Comparison of ENCODE assay signal across 7 mouse cellular contexts in genomic region chr2:180569028-180569643, GRCm38 (mm10). TPM values are rescaled to one million over a fixed set of nuclear protein-coding genes. Genes with fewer than 3 reads are reported as not detected.
DNase-seq lines count a peak whose midpoint lies in the region; ATAC-seq and TF ChIP-seq lines count a peak whose summit lies in the region.

No protein-coding gene starts in this region.

- H3K9ac ChIP-seq in midbrain, embryonic 14.5 days (replicated peaks; ENCODE audit: low read length): no peak overlapping the region
- no peak overlapping the region for H3K9ac ChIP-seq in midbrain, embryonic 11.5 days (ENCODE audit: low read length)
- H3K9ac ChIP-seq in forebrain, embryonic 15.5 days (replicated peaks): no peak overlapping the region
- no peak overlapping the region for H3K9ac ChIP-seq in heart, postnatal 0 days (replicated peaks; ENCODE audit: low read depth, low read length)
- peak overlapping the region; percentile 9; the same call in 1 of the 2 replicates for H3K9ac ChIP-seq in liver, postnatal 0 days (replicated peaks)

- TF ChIP-seq CTCF in heart, postnatal 0 days (IDR thresholded peaks at IDR 0.05; ENCODE audit: low read depth): no peak
- no peak for TF ChIP-seq CTCF in liver, postnatal 0 days (IDR thresholded peaks at IDR 0.05; ENCODE audit: low read depth)

- H3K27ac ChIP-seq in midbrain, embryonic 14.5 days (replicated peaks; ENCODE audit: low read depth, low read length): no peak overlapping the region
- H3K27ac ChIP-seq in midbrain, embryonic 11.5 days (ENCODE audit: low read depth, low read length): no peak overlapping the region
- H3K27ac ChIP-seq in forebrain, embryonic 15.5 days (replicated peaks): no peak overlapping the region
- H3K27ac ChIP-seq in heart, postnatal 0 days (ENCODE audit: low read depth): no peak overlapping the region
- H3K27ac ChIP-seq in liver, postnatal 0 days (ENCODE audit: low read depth): no peak overlapping the region

- WGBS in midbrain, embryonic 14.5 days: 50% methylated on average over 3 of the region's 3 CpGs
- WGBS in midbrain, embryonic 11.5 days: 64% methylated on average over 3 of the region's 3 CpGs
- WGBS in forebrain, embryonic 15.5 days: 19% methylated on average over 3 of the region's 3 CpGs
- WGBS in heart, postnatal 0 days: 9% methylated on average over 3 of the region's 3 CpGs
- 34% methylated on average over 3 of the region's 3 CpGs for WGBS in liver, postnatal 0 days (ENCODE audit: insufficient replicate concordance)

- ATAC-seq in midbrain, embryonic 14.5 days (ENCODE audit: low FRiP score, low TSS enrichment): no peak
- no peak for ATAC-seq in midbrain, embryonic 11.5 days (ENCODE audit: low FRiP score)
- peak; percentile 69 for ATAC-seq in forebrain, embryonic 15.5 days (replicated peaks)
- peak; percentile 58; the same call in 1 of the 2 replicates for ATAC-seq in heart, postnatal 0 days (ENCODE audit: insufficient read depth, low read depth)
- no peak for ATAC-seq in liver, postnatal 0 days

- no peaks in the 10 kb centered on the region for H3K27me3 ChIP-seq in midbrain, embryonic 14.5 days (ENCODE audit: control insufficient read depth, insufficient read depth, low read length)
- no peaks in the 10 kb centered on the region for H3K27me3 ChIP-seq in midbrain, embryonic 11.5 days (ENCODE audit: control insufficient read depth, insufficient read depth, low read length)
- H3K27me3 ChIP-seq in forebrain, embryonic 15.5 days: no peaks in the 10 kb centered on the region
- H3K27me3 ChIP-seq in heart, postnatal 0 days (ENCODE audit: control insufficient read depth, insufficient read depth, low read length): no peaks in the 10 kb centered on the region
- H3K27me3 ChIP-seq in liver, postnatal 0 days (ENCODE audit: insufficient read depth, low read length): 0 out of 2 replicates have a peak, but pooled peaks cover 6% of the 10 kb centered on the region

- H3K9me3 ChIP-seq in midbrain, embryonic 14.5 days (ENCODE audit: control insufficient read depth, low read length): no peaks in the 10 kb centered on the region
- H3K9me3 ChIP-seq in midbrain, embryonic 11.5 days (ENCODE audit: control insufficient read depth, low read length): no peaks in the 10 kb centered on the region
- H3K9me3 ChIP-seq in forebrain, embryonic 15.5 days: no peaks in the 10 kb centered on the region
- H3K9me3 ChIP-seq in heart, postnatal 0 days (replicated peaks; ENCODE audit: control insufficient read depth, low read length): no peaks in the 10 kb centered on the region
- H3K9me3 ChIP-seq in liver, postnatal 0 days (ENCODE audit: low read length): no peaks in the 10 kb centered on the region

- H3K4me3 ChIP-seq in midbrain, embryonic 14.5 days (replicated peaks; ENCODE audit: low read depth, low read length): no peak overlapping the region
- H3K4me3 ChIP-seq in midbrain, embryonic 11.5 days (ENCODE audit: low read depth, low read length): no peak overlapping the region
- H3K4me3 ChIP-seq in forebrain, embryonic 15.5 days: no peak overlapping the region
- H3K4me3 ChIP-seq in heart, postnatal 0 days (ENCODE audit: low read depth, low read length): no peak overlapping the region
- H3K4me3 ChIP-seq in liver, postnatal 0 days (ENCODE audit: low read depth, low read length): no peak overlapping the region

- H3K4me1 ChIP-seq in midbrain, embryonic 14.5 days (ENCODE audit: control insufficient read depth, insufficient read depth, low read length): peaks cover 5% of the 10 kb centered on the region; the same call in 1 of the 2 replicates
- H3K4me1 ChIP-seq in midbrain, embryonic 11.5 days (ENCODE audit: control insufficient read depth, insufficient read depth, low read length): no peaks in the 10 kb centered on the region
- peaks cover 11% of the 10 kb centered on the region for H3K4me1 ChIP-seq in forebrain, embryonic 15.5 days
- 0 out of 2 replicates have a peak, but pooled peaks cover 5% of the 10 kb centered on the region for H3K4me1 ChIP-seq in heart, postnatal 0 days (ENCODE audit: control insufficient read depth, insufficient read depth)
- no peaks in the 10 kb centered on the region for H3K4me1 ChIP-seq in liver, postnatal 0 days (ENCODE audit: insufficient read depth)

- peak; percentile 61 for DNase-seq in midbrain, embryonic 14.5 days
- DNase-seq in midbrain, embryonic 11.5 days (ENCODE audit: low spot score, missing footprints): no peak
- peak; percentile 47 for DNase-seq in heart, postnatal 0 days (ENCODE audit: low spot score)
- DNase-seq in liver, postnatal 0 days: peak; percentile 44
- DNase-seq in thymus, postnatal 4 days: no peak
- no peak for DNase-seq in neural tube, embryonic 10.5 days (ENCODE audit: extremely low spot score, low spot score)

- TF ChIP-seq EP300 in heart, postnatal 0 days (IDR thresholded peaks at IDR 0.05; ENCODE audit: low read depth): no peak
- no peak for TF ChIP-seq EP300 in liver, postnatal 0 days (IDR thresholded peaks at IDR 0.05; ENCODE audit: low read depth)

- no peak overlapping the region for H3K4me2 ChIP-seq in midbrain, embryonic 14.5 days (ENCODE audit: low read length)
- no peak overlapping the region for H3K4me2 ChIP-seq in midbrain, embryonic 11.5 days
- H3K4me2 ChIP-seq in forebrain, embryonic 15.5 days (replicated peaks): no peak overlapping the region
- H3K4me2 ChIP-seq in heart, postnatal 0 days (ENCODE audit: low read depth, low read length): no peak overlapping the region
- no peak overlapping the region for H3K4me2 ChIP-seq in liver, postnatal 0 days (ENCODE audit: low read depth, low read length)

- no peaks in the 10 kb centered on the region for H3K36me3 ChIP-seq in midbrain, embryonic 14.5 days (ENCODE audit: control insufficient read depth, insufficient read depth, low read length)
- H3K36me3 ChIP-seq in midbrain, embryonic 11.5 days (ENCODE audit: control insufficient read depth, insufficient read depth, low read length): no peaks in the 10 kb centered on the region
- H3K36me3 ChIP-seq in forebrain, embryonic 15.5 days: no peaks in the 10 kb centered on the region
- H3K36me3 ChIP-seq in heart, postnatal 0 days (replicated peaks; ENCODE audit: control insufficient read depth, insufficient read depth, low read length): no peaks in the 10 kb centered on the region
- H3K36me3 ChIP-seq in liver, postnatal 0 days (replicated peaks; ENCODE audit: insufficient read depth, low read length): no peaks in the 10 kb centered on the region

RNA-seq across cellular contexts. Expression of gene Mrgbp, which starts 12.0 kb away (rescaled TPM):
- polyA plus RNA-seq in midbrain, embryonic 14.5 days (2014; fragmentation: Nextera tagmentation; extraction: Ambion mirVana): 46.8 and 49.5 TPM in 2 replicates
- polyA plus RNA-seq in midbrain, embryonic 11.5 days (2014; fragmentation: Nextera tagmentation; extraction: Ambion mirVana): 42.1 and 45.9 TPM in 2 replicates
- polyA plus RNA-seq in forebrain, embryonic 15.5 days (2015; fragmentation: Nextera tagmentation; extraction: Ambion mirVana): 51.8 and 52.5 TPM in 2 replicates
- total RNA-seq in heart, postnatal 0 days (2014; rRNA removed; ENCODE audit: low replicate concordance): 40.5 and 54.3 TPM in 2 replicates
- 19.5 and 20.5 TPM in 2 replicates for polyA plus RNA-seq in heart, postnatal 0 days (2015; fragmentation: Nextera tagmentation; extraction: Ambion mirVana)
- polyA plus RNA-seq in liver, postnatal 0 days (2015; fragmentation: Nextera tagmentation; extraction: Ambion mirVana): 7.3 and 7.5 TPM in 2 replicates

RNA-seq across cellular contexts. Expression of gene Ogfr, which starts 19.9 kb away (rescaled TPM):
- polyA plus RNA-seq in midbrain, embryonic 14.5 days (2014; fragmentation: Nextera tagmentation; extraction: Ambion mirVana): 97.7 and 105 TPM in 2 replicates
- 101 and 104 TPM in 2 replicates for polyA plus RNA-seq in midbrain, embryonic 11.5 days (2014; fragmentation: Nextera tagmentation; extraction: Ambion mirVana)
- 83.7 and 89.1 TPM in 2 replicates for polyA plus RNA-seq in forebrain, embryonic 15.5 days (2015; fragmentation: Nextera tagmentation; extraction: Ambion mirVana)
- 81.0 and 81.6 TPM in 2 replicates for total RNA-seq in heart, postnatal 0 days (2014; rRNA removed; ENCODE audit: low replicate concordance)
- polyA plus RNA-seq in heart, postnatal 0 days (2015; fragmentation: Nextera tagmentation; extraction: Ambion mirVana): 33.0 and 39.3 TPM in 2 replicates
- polyA plus RNA-seq in liver, postnatal 0 days (2015; fragmentation: Nextera tagmentation; extraction: Ambion mirVana): 22.7 and 24.9 TPM in 2 replicates

RNA-seq across cellular contexts. Expression of gene Col9a3, which starts 28.5 kb away (rescaled TPM):
- 26.6 and 27.7 TPM in 2 replicates for polyA plus RNA-seq in midbrain, embryonic 14.5 days (2014; fragmentation: Nextera tagmentation; extraction: Ambion mirVana)
- polyA plus RNA-seq in midbrain, embryonic 11.5 days (2014; fragmentation: Nextera tagmentation; extraction: Ambion mirVana): 3.0 and 3.7 TPM in 2 replicates
- 37.2 and 44.3 TPM in 2 replicates for polyA plus RNA-seq in forebrain, embryonic 15.5 days (2015; fragmentation: Nextera tagmentation; extraction: Ambion mirVana)
- total RNA-seq in heart, postnatal 0 days (2014; rRNA removed; ENCODE audit: low replicate concordance): 0.62 and 1.3 TPM in 2 replicates
- polyA plus RNA-seq in heart, postnatal 0 days (2015; fragmentation: Nextera tagmentation; extraction: Ambion mirVana): 0.77 and 1.3 TPM in 2 replicates
- polyA plus RNA-seq in liver, postnatal 0 days (2015; fragmentation: Nextera tagmentation; extraction: Ambion mirVana): 0.41 and 0.63 TPM in 2 replicates

Comparison
In these comparisons a context has a peak if more than half of its experiments do, and no peak if none do; other contexts are left out.
1. DNase-seq: peak in midbrain, embryonic 14.5 days (single experiment), heart, postnatal 0 days (single experiment) and liver, postnatal 0 days (single experiment); none in midbrain, embryonic 11.5 days (single experiment), thymus, postnatal 4 days (single experiment) and neural tube, embryonic 10.5 days (single experiment).
2. ATAC-seq: peak in forebrain, embryonic 15.5 days (single experiment) and heart, postnatal 0 days (single experiment); none in midbrain, embryonic 14.5 days (single experiment), midbrain, embryonic 11.5 days (single experiment) and liver, postnatal 0 days (single experiment).